Mouse (Mus musculus): Measurements from ENCODE around the gene Ripply3. TPM values are rescaled to one million over a fixed set of nuclear protein-coding genes. Genes with fewer than 3 reads are reported as not detected.
"Not testable (repeated sequence)": the region's sequence is repeated elsewhere in the genome, so short reads cannot be mapped to it uniquely, and the experiment has no call there.

The Ripply3 gene
- polyA plus RNA-seq, 1 experiment from 2014 or later = 7.0 TPM

DNA sequence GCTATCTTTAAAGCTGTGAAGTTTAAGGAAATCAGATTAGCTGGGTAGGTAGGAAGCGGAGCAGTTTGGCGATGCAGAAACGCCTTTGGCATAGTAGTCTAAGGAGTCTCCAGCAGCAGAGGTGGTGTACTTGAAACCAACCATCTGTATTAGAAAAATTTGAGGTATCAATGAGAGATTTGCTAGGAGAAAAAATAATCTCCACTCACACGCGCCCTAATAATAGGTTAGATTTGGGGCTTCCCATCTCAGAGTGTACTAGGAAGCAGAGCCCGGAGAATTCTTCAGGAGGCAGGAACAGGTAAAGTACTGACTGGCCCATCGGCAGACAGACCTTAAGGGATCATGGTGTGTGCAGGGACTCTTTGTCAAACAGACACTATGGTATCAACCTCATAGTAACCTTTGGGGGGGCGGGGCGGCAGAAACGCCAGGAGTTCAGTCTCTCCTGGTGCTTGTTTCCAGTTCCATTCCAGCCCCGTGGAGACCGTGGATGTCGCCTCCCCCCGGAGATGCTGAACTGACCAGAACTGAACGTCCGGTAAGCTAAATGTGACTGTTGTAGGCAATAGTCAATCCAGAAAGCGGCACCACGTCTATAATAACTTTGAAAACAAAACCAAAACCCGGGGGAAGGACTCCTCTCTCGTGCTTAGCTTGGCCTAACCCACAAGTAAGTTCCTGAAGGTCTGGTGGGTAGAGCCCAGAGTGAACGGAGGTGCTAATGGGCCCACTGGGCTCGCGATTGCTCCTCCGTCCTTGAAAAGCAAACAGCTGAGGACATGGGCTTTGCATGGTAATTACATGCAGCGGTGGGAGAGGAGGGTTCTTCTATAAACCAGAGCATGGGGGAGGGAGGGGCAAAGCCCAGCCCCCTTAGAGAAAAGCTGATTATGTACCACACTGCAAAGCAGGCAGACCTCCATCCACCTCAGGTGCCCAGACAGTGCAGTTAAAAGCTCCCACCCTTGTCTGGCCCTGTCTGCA is 954 bp downstream of the Ripply3 start:
- Histone ChIP-seq H3K4me1 (ENCODE audit: control insufficient read depth, insufficient read depth, low read length) (peaks cover 11% of the 10 kb centered on the region; the same call in 1 of the 2 replicates), H3K4me3 (replicated peaks; ENCODE audit: low read length) (peak overlapping the region; percentile 67), H3K9me3 (replicated peaks; ENCODE audit: control insufficient read depth, low read length) (no peaks in the 10 kb centered on the region), H3K9ac (ENCODE audit: low read length) (peak overlapping the region; percentile 77), H3K4me2 (ENCODE audit: low read depth, low read length) (peak overlapping the region; percentile 83), H3K27ac (ENCODE audit: low read length) (no peak overlapping the region), H3K36me3 (ENCODE audit: control insufficient read depth, insufficient read depth, low read length) (no peaks in the 10 kb centered on the region), H3K27me3 (ENCODE audit: control insufficient read depth, insufficient read depth, low read length) (peaks cover 5% of the 10 kb centered on the region)
- 16% methylated on average over 25 of the region's 25 CpGs for WGBS
- no peak for ATAC-seq (ENCODE audit: insufficient read depth, low FRiP score)

GRCm38 (mm10) chr16:94330429-94330828 is 2.2 kb downstream of the Ripply3 start:
- Histone ChIP-seq H3K9ac (ENCODE audit: low read length) (no peak overlapping the region; the same call in 1 of the 2 replicates), H3K4me1 (ENCODE audit: control insufficient read depth, insufficient read depth, low read length) (peaks cover 11% of the 10 kb centered on the region; the same call in 1 of the 2 replicates), H3K36me3 (ENCODE audit: control insufficient read depth, insufficient read depth, low read length) (no peaks in the 10 kb centered on the region), H3K4me2 (ENCODE audit: low read depth, low read length) (no peak overlapping the region), H3K27ac (ENCODE audit: low read length) (no peak overlapping the region), H3K9me3 (replicated peaks; ENCODE audit: control insufficient read depth, low read length) (no peaks in the 10 kb centered on the region), H3K4me3 (replicated peaks; ENCODE audit: low read length) (no peak overlapping the region), H3K27me3 (ENCODE audit: control insufficient read depth, insufficient read depth, low read length) (peaks cover 5% of the 10 kb centered on the region)
- ATAC-seq (ENCODE audit: insufficient read depth, low FRiP score) = no peak
- WGBS = 77% methylated on average over 5 of the region's 5 CpGs

- no peaks in the 10 kb centered on the region for H3K9me3 ChIP-seq (replicated peaks; ENCODE audit: control insufficient read depth, low read length)
- H3K36me3 ChIP-seq (ENCODE audit: control insufficient read depth, insufficient read depth, low read length) = no peaks in the 10 kb centered on the region
- no peak for ATAC-seq (ENCODE audit: insufficient read depth, low FRiP score)
- H3K27ac ChIP-seq (ENCODE audit: low read length) = no peak overlapping the region
- H3K4me2 ChIP-seq (ENCODE audit: low read depth, low read length) = no peak overlapping the region
- H3K4me3 ChIP-seq (replicated peaks; ENCODE audit: low read length) = no peak overlapping the region
- peaks cover 5% of the 10 kb centered on the region for H3K27me3 ChIP-seq (ENCODE audit: control insufficient read depth, insufficient read depth, low read length)
- H3K9ac ChIP-seq (ENCODE audit: low read length) = no peak overlapping the region
- peaks cover 11% of the 10 kb centered on the region; the same call in 1 of the 2 replicates for H3K4me1 ChIP-seq (ENCODE audit: control insufficient read depth, insufficient read depth, low read length)
- 80% methylated on average over 9 of the region's 9 CpGs for WGBS
Observed at GRCm38 (mm10) chr16:94331233-94331885, 3.1 kb downstream of the Ripply3 start.

DNA sequence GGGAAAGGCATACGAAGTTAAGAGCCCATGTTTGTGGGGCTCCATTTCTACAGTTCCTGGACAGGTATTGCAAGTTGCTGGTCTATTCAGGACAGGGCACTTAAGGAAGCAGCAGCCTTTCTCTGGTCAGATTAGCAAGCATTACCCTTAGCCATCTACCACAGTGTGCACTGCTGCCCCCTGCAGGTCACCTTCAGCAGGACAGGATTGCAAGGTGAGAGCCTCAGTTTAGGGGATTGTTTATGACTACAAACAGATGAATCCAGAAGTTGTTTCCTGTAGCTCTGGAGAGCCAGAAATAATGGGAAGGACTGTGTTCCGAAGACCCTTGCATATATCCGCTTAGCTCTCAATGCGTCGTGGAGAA is 3.6 kb downstream of the Ripply3 start:
- Histone ChIP-seq H3K36me3 (ENCODE audit: control insufficient read depth, insufficient read depth, low read length) (no peaks in the 10 kb centered on the region), H3K9me3 (replicated peaks; ENCODE audit: control insufficient read depth, low read length) (no peaks in the 10 kb centered on the region), H3K4me1 (ENCODE audit: control insufficient read depth, insufficient read depth, low read length) (peaks cover 11% of the 10 kb centered on the region; the same call in 1 of the 2 replicates), H3K4me3 (replicated peaks; ENCODE audit: low read length) (no peak overlapping the region), H3K27me3 (ENCODE audit: control insufficient read depth, insufficient read depth, low read length) (peaks cover 3% of the 10 kb centered on the region), H3K9ac (ENCODE audit: low read length) (no peak overlapping the region), H3K27ac (ENCODE audit: low read length) (no peak overlapping the region), H3K4me2 (ENCODE audit: low read depth, low read length) (no peak overlapping the region)
- WGBS = 70% methylated on average over 5 of the region's 5 CpGs
- no peak for ATAC-seq (ENCODE audit: insufficient read depth, low FRiP score)

- Histone ChIP-seq H3K9ac (ENCODE audit: low read length) (no peak overlapping the region), H3K36me3 (ENCODE audit: control insufficient read depth, insufficient read depth, low read length) (no peaks in the 10 kb centered on the region), H3K27ac (ENCODE audit: low read length) (no peak overlapping the region), H3K4me3 (replicated peaks; ENCODE audit: low read length) (no peak overlapping the region), H3K4me2 (ENCODE audit: low read depth, low read length) (no peak overlapping the region), H3K9me3 (replicated peaks; ENCODE audit: control insufficient read depth, low read length) (no peaks in the 10 kb centered on the region), H3K27me3 (ENCODE audit: control insufficient read depth, insufficient read depth, low read length) (no peaks in the 10 kb centered on the region), H3K4me1 (ENCODE audit: control insufficient read depth, insufficient read depth, low read length) (no peaks in the 10 kb centered on the region)
- 47% methylated on average over 5 of the region's 5 CpGs for WGBS
- ATAC-seq (ENCODE audit: insufficient read depth, low FRiP score) = no peak
Observed at GRCm38 (mm10) chr16:94335656-94336055, 7.4 kb downstream of the Ripply3 start.

GRCm38 (mm10) chr16:94339164-94340160 is 11.2 kb downstream of the Ripply3 start:
- H3K27me3 ChIP-seq (ENCODE audit: control insufficient read depth, insufficient read depth, low read length); H3K9ac ChIP-seq (ENCODE audit: low read length); ATAC-seq (ENCODE audit: insufficient read depth, low FRiP score); H3K4me3 ChIP-seq (replicated peaks; ENCODE audit: low read length); H3K4me2 ChIP-seq (ENCODE audit: low read depth, low read length); H3K9me3 ChIP-seq (replicated peaks; ENCODE audit: control insufficient read depth, low read length); H3K4me1 ChIP-seq (ENCODE audit: control insufficient read depth, insufficient read depth, low read length); H3K36me3 ChIP-seq (ENCODE audit: control insufficient read depth, insufficient read depth, low read length); H3K27ac ChIP-seq (ENCODE audit: low read length): not testable (repeated sequence)
- WGBS = 91% methylated on average over 18 of the region's 22 CpGs

GRCm38 (mm10) chr16:94345733-94346132 is 17.5 kb downstream of the Ripply3 start:
- Histone ChIP-seq H3K36me3 (ENCODE audit: control insufficient read depth, insufficient read depth, low read length) (no peaks in the 10 kb centered on the region), H3K27me3 (ENCODE audit: control insufficient read depth, insufficient read depth, low read length) (no peaks in the 10 kb centered on the region), H3K4me3 (replicated peaks; ENCODE audit: low read length) (no peak overlapping the region), H3K9me3 (replicated peaks; ENCODE audit: control insufficient read depth, low read length) (no peaks in the 10 kb centered on the region), H3K4me2 (ENCODE audit: low read depth, low read length) (no peak overlapping the region), H3K9ac (ENCODE audit: low read length) (no peak overlapping the region), H3K4me1 (ENCODE audit: control insufficient read depth, insufficient read depth, low read length) (no peaks in the 10 kb centered on the region), H3K27ac (ENCODE audit: low read length) (no peak overlapping the region)
- ATAC-seq (ENCODE audit: insufficient read depth, low FRiP score) = no peak
- WGBS = 89% methylated on average over 1 of the region's 1 CpGs

GRCm38 (mm10) chr16:94347080-94347731 is 19.0 kb downstream of the Ripply3 start:
- WGBS = 66% methylated on average over 7 of the region's 7 CpGs
- H3K9me3 ChIP-seq (replicated peaks; ENCODE audit: control insufficient read depth, low read length) = no peaks in the 10 kb centered on the region
- ATAC-seq (ENCODE audit: insufficient read depth, low FRiP score) = no peak

More at GRCm38 (mm10) chr16:94347080-94347731, 19.0 kb downstream of the Ripply3 start:
- H3K27me3 ChIP-seq (ENCODE audit: control insufficient read depth, insufficient read depth, low read length) = no peaks in the 10 kb centered on the region
- H3K4me2 ChIP-seq (ENCODE audit: low read depth, low read length) = no peak overlapping the region
- no peaks in the 10 kb centered on the region for H3K36me3 ChIP-seq (ENCODE audit: control insufficient read depth, insufficient read depth, low read length)
- no peak overlapping the region for H3K4me3 ChIP-seq (replicated peaks; ENCODE audit: low read length)
- no peak overlapping the region for H3K9ac ChIP-seq (ENCODE audit: low read length)
- H3K4me1 ChIP-seq (ENCODE audit: control insufficient read depth, insufficient read depth, low read length) = no peaks in the 10 kb centered on the region
- H3K27ac ChIP-seq (ENCODE audit: low read length) = no peak overlapping the region
